8 mouse cellular contexts compared by ENCODE assay signal in genomic region chr9:41044626-41045025, GRCm38 (mm10). TPM values are rescaled to one million over a fixed set of nuclear protein-coding genes. Genes with fewer than 3 reads are reported as not detected.
DNase-seq lines count a peak whose midpoint lies in the region; ATAC-seq and TF ChIP-seq lines count a peak whose summit lies in the region.

No protein-coding gene starts in this region.

- no peak for TF ChIP-seq CTCF in thymus, adult 2 months (IDR thresholded peaks at IDR 0.05; ENCODE audit: borderline replicate concordance, control insufficient read depth, extremely low read depth, insufficient read depth, low read length, poor library complexity)

- no peaks in the 10 kb centered on the region for H3K9me3 ChIP-seq in midbrain, embryonic 11.5 days (ENCODE audit: control insufficient read depth, low read length)
- no peaks in the 10 kb centered on the region for H3K9me3 ChIP-seq in midbrain, embryonic 15.5 days
- no peaks in the 10 kb centered on the region for H3K9me3 ChIP-seq in limb, embryonic 10.5 days (replicated peaks)

- H3K4me3 ChIP-seq in midbrain, embryonic 11.5 days (ENCODE audit: low read depth, low read length), result no peak overlapping the region
- H3K4me3 ChIP-seq in midbrain, embryonic 15.5 days, result no peak overlapping the region
- H3K4me3 ChIP-seq in limb, embryonic 10.5 days, result no peak overlapping the region
- no peak overlapping the region for H3K4me3 ChIP-seq in thymus, adult 2 months (ENCODE audit: control insufficient read depth, insufficient read depth, low read length)

- H3K4me2 ChIP-seq in midbrain, embryonic 11.5 days, result no peak overlapping the region
- H3K4me2 ChIP-seq in midbrain, embryonic 15.5 days, result no peak overlapping the region

- H3K27ac ChIP-seq in midbrain, embryonic 11.5 days (ENCODE audit: low read depth, low read length), result no peak overlapping the region
- no peak overlapping the region for H3K27ac ChIP-seq in midbrain, embryonic 15.5 days
- H3K27ac ChIP-seq in limb, embryonic 10.5 days, result no peak overlapping the region
- no peak overlapping the region for H3K27ac ChIP-seq in thymus, adult 2 months (ENCODE audit: control insufficient read depth, insufficient read depth, low read length)

- no peaks in the 10 kb centered on the region for H3K27me3 ChIP-seq in midbrain, embryonic 11.5 days (ENCODE audit: control insufficient read depth, insufficient read depth, low read length)
- H3K27me3 ChIP-seq in midbrain, embryonic 15.5 days (replicated peaks), result no peaks in the 10 kb centered on the region
- H3K27me3 ChIP-seq in limb, embryonic 10.5 days (ENCODE audit: low read depth, poor library complexity, severe bottlenecking), result no peaks in the 10 kb centered on the region
- H3K27me3 ChIP-seq in thymus, adult 2 months (ENCODE audit: control insufficient read depth, insufficient read depth, low read length), result no peaks in the 10 kb centered on the region

- DNase-seq in midbrain, embryonic 11.5 days (ENCODE audit: low spot score, missing footprints), result peak; percentile 97
- peak; percentile 90 for DNase-seq in cerebellum, adult 11-12 months
- peak; percentile 82 to 96 for DNase-seq in frontal cortex, adult 2 months (ENCODE audit: extremely low spot score in 1 of 2, low spot score in 1 of 2)
- peak; percentile 89 for DNase-seq in limb, embryonic 10.5 days (ENCODE audit: low spot score)
- DNase-seq in ovary, adult 18-20 months (ENCODE audit: low spot score), result peak; percentile 57
- peak; percentile 82 for DNase-seq in thymus, adult 2 months

- H3K9ac ChIP-seq in midbrain, embryonic 11.5 days (ENCODE audit: low read length), result no peak overlapping the region
- H3K9ac ChIP-seq in midbrain, embryonic 15.5 days, result no peak overlapping the region

- WGBS in midbrain, embryonic 11.5 days, result 24% methylated on average over 3 of the region's 3 CpGs
- WGBS in midbrain, embryonic 15.5 days, result 20% methylated on average over 3 of the region's 3 CpGs
- 23% methylated on average over 3 of the region's 3 CpGs for WGBS in limb, embryonic 10.5 days
- 41% methylated on average over 3 of the region's 3 CpGs for WGBS in thymus, adult 2 months

- no peaks in the 10 kb centered on the region for H3K36me3 ChIP-seq in midbrain, embryonic 11.5 days (ENCODE audit: control insufficient read depth, insufficient read depth, low read length)
- H3K36me3 ChIP-seq in midbrain, embryonic 15.5 days (replicated peaks), result no peaks in the 10 kb centered on the region; the same call in 1 of the 2 replicates
- H3K36me3 ChIP-seq in limb, embryonic 10.5 days, result peaks cover 3% of the 10 kb centered on the region; the same call in 1 of the 2 replicates
- no peaks in the 10 kb centered on the region for H3K36me3 ChIP-seq in thymus, adult 2 months (ENCODE audit: control insufficient read depth, insufficient read depth, low read length)

- no peaks in the 10 kb centered on the region for H3K4me1 ChIP-seq in midbrain, embryonic 11.5 days (ENCODE audit: control insufficient read depth, insufficient read depth, low read length)
- H3K4me1 ChIP-seq in midbrain, embryonic 15.5 days, result no peaks in the 10 kb centered on the region
- 0 out of 2 replicates have a peak, but pooled peaks cover 4% of the 10 kb centered on the region for H3K4me1 ChIP-seq in limb, embryonic 10.5 days
- peaks cover 10% of the 10 kb centered on the region for H3K4me1 ChIP-seq in thymus, adult 2 months (replicated peaks; ENCODE audit: control insufficient read depth, insufficient read depth, low read length)

- ATAC-seq in midbrain, embryonic 11.5 days (ENCODE audit: low FRiP score), result peak; percentile 24; the same call in 1 of the 2 replicates
- no peak for ATAC-seq in midbrain, embryonic 15.5 days (replicated peaks)
- ATAC-seq in inflammation-experienced regulatory T-cells, adult 6 months, result peak; percentile 52

- TF ChIP-seq POLR2A in thymus, adult 2 months (IDR thresholded peaks at IDR 0.05; ENCODE audit: control insufficient read depth, extremely low read depth, insufficient read depth, low read length, poor library complexity), result no peak

RNA-seq across cellular contexts. Expression of gene Crtam, which starts 40.2 kb away (rescaled TPM):
- polyA plus RNA-seq in midbrain, embryonic 11.5 days (2014; fragmentation: Nextera tagmentation; extraction: Ambion mirVana), result 0.07 TPM in 1 of 2 replicates, not detected in the other
- polyA plus RNA-seq in midbrain, embryonic 15.5 days (2015; fragmentation: Nextera tagmentation; extraction: Ambion mirVana), result 0.10 and 0.22 TPM in 2 replicates
- 0.04 and 0.06 TPM in 2 replicates for polyA plus RNA-seq in frontal cortex, adult 2 months (2012; rRNA removed)
- 10 to 100 TPM in 1 of 3 experiments, 1 to 10 TPM in 2; 2.8 to 21.3 (median 3.2) TPM for polyA plus RNA-seq in inflammation-experienced regulatory T-cells, adult 6 months (2017; shearing (Covaris generic))
- polyA plus RNA-seq in limb, embryonic 10.5 days (2016; fragmentation: Nextera tagmentation; extraction: Ambion mirVana), result 0.08 and 0.16 TPM in 2 replicates
- polyA plus RNA-seq in thymus, adult 2 months (2012; rRNA removed), result 0.13 and 0.47 TPM in 2 replicates
